ENCODE assay signal across 8 mouse cellular contexts in the genomic region with DNA sequence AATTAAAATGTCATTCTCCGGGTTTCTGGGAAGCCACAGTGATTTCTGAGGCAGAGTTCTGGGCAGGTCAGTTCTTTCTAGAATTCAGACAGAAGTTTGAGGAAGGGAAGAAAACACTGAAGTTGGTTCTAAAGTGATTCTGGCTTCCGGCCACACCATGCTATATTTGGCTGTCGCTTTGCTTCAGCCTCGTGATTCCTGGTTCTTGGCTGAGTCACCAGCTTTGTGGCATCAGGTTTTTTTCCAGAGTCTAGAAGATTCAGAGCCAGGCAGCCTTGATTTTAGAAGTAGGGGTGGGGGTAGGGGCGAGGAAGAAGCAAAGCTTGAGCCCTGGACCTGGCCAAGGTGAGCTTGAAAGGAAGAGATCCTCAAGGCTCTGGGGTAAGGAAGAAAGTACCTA. TPM values are rescaled to one million over a fixed set of nuclear protein-coding genes. Genes with fewer than 3 reads are reported as not detected.
DNase-seq lines count a peak whose midpoint lies in the region; ATAC-seq lines count a peak whose summit lies in the region.

No protein-coding gene starts in this region.

- ATAC-seq in cerebellum, adult (ENCODE audit: insufficient number of reproducible peaks, low FRiP score, low TSS enrichment), result no peak
- 0 out of 2 replicates have a peak, but pooled peaks have one; percentile 20 for ATAC-seq in frontal cortex, adult (ENCODE audit: low TSS enrichment)

- peak; percentile 59 for DNase-seq in cerebellum, adult 11 months
- DNase-seq in adrenal gland, adult 8-10 months, result peak; percentile 85
- peak; percentile 83 for DNase-seq in heart, postnatal 4 days
- peak; percentile 76 to 79 for DNase-seq in layer of hippocampus, adult 8-10 months (ENCODE audit: low spot score in 2 of 2)
- peak; percentile 80 for DNase-seq in lung, postnatal 10 days
- no peak for DNase-seq in retina, embryonic 14.5 days (ENCODE audit: low spot score)

RNA-seq across cellular contexts. Expression of gene Ubc, which starts 1.6 kb away (rescaled TPM):
- total RNA-seq in adrenal gland, adult 8-10 months (2022), result 1,000 to 10,000 TPM; 1,164 to 1,564 (median 1,502) TPM
- total RNA-seq in heart, postnatal 4 days (2021), result 100 to 1,000 TPM; 781 to 834 TPM
- 100 to 1,000 TPM; 769 to 857 (median 823) TPM for total RNA-seq in layer of hippocampus, adult 8-10 months (2022)

RNA-seq across cellular contexts. Expression of gene Gm10382, which starts 2.5 kb away (rescaled TPM):
- under 1 TPM in 3 of 4 experiments, not detected in 1; 0.41 to 0.48 (median 0.45) TPM for total RNA-seq in adrenal gland, adult 8-10 months (2022)
- under 1 TPM; 0.21 to 0.29 TPM for total RNA-seq in heart, postnatal 4 days (2021)
- total RNA-seq in layer of hippocampus, adult 8-10 months (2022), result under 1 TPM in 2 of 4 experiments, not detected in 2; 0.27 to 0.72 TPM

RNA-seq across cellular contexts. Expression of gene Dhx37, which starts 42.3 kb away (rescaled TPM):
- 10 to 100 TPM; 19.1 to 22.1 (median 19.9) TPM for total RNA-seq in adrenal gland, adult 8-10 months (2022)
- total RNA-seq in heart, postnatal 4 days (2021), result 10 to 100 TPM; 13.6 to 14.6 TPM
- total RNA-seq in layer of hippocampus, adult 8-10 months (2022), result 10 to 100 TPM; 13.2 to 13.5 (median 13.4) TPM

RNA-seq across cellular contexts. Expression of gene Bri3bp, which starts 49.8 kb away (rescaled TPM):
- 10 to 100 TPM; 27.8 to 35.6 (median 31.6) TPM for total RNA-seq in adrenal gland, adult 8-10 months (2022)
- 10 to 100 TPM; 55.8 to 56.3 TPM for total RNA-seq in heart, postnatal 4 days (2021)
- total RNA-seq in layer of hippocampus, adult 8-10 months (2022), result 100 to 1,000 TPM in 2 of 4 experiments, 10 to 100 TPM in 2; 89.5 to 105 (median 95.6) TPM

RNA-seq across cellular contexts. Expression of gene Scarb1, which starts 50.7 kb away (rescaled TPM):
- total RNA-seq in adrenal gland, adult 8-10 months (2022), result 1,000 to 10,000 TPM; 1,640 to 3,396 (median 2,408) TPM
- 10 to 100 TPM; 65.7 to 67.0 TPM for total RNA-seq in heart, postnatal 4 days (2021)
- total RNA-seq in layer of hippocampus, adult 8-10 months (2022), result 10 to 100 TPM; 27.9 to 38.7 (median 34.3) TPM
